Mouse (Mus musculus) G1E-ER4 (cell line): ENCODE results near the gene Gm14190. TPM values are rescaled to one million over a fixed set of nuclear protein-coding genes. Genes with fewer than 3 reads are reported as not detected.
"Not testable (repeated sequence)": the region's sequence is repeated elsewhere in the genome, so short reads cannot be mapped to it uniquely, and the experiment has no call there.

Experiments
- GATA1 ChIP-seq: IDR thresholded peaks from one replicate; pipeline ENCODE4 v1.8.0; 2012; ENCODE audit warnings: low read length, inconsistent platforms
- polyA plus RNA-seq: library from polyadenylated mRNA; stranded (reverse); fragments of >175 nt; gene quantifications from 2 replicates; pipeline ENCODE4 v1.2.3, GENCODE M21; 2012

The Gm14190 gene
- not detected in 2 replicates for polyA plus RNA-seq

- no peak for TF ChIP-seq GATA1
Observed at GRCm38 (mm10) chr11:99690463-99690862, at the start of gene Gm14190. Gene Gm14190, minus strand, starts transcription at chr11:99690740.

- TF ChIP-seq GATA1, result no peak
Observed at GRCm38 (mm10) chr11:99734190-99734589, 43.6 kb upstream of the Gm14190 start, which contains the start of gene Gm14180. Gene Gm14180, minus strand, starts transcription at chr11:99734290.

GRCm38 (mm10) chr11:99724061-99724460 lies 33.5 kb upstream of the Gm14190 start:
- no peak for TF ChIP-seq GATA1

GRCm38 (mm10) chr11:99718759-99719158 lies 28.2 kb upstream of the Gm14190 start:
- no peak for TF ChIP-seq GATA1

GRCm38 (mm10) chr11:99683481-99683880 lies 7.1 kb downstream of the Gm14190 start:
- no peak for TF ChIP-seq GATA1

- no peak for TF ChIP-seq GATA1
Observed at GRCm38 (mm10) chr11:99665860-99666259, 24.7 kb downstream of the Gm14190 start, which contains the start of gene Krtap4-6. Gene Krtap4-6, minus strand, starts transcription at chr11:99665960.

GRCm38 (mm10) chr11:99662802-99663201 lies 27.7 kb downstream of the Gm14190 start:
- no peak for TF ChIP-seq GATA1

- no peak for TF ChIP-seq GATA1
Observed at GRCm38 (mm10) chr11:99659256-99659655, 31.3 kb downstream of the Gm14190 start.

- TF ChIP-seq GATA1, result not testable (repeated sequence)
Observed at GRCm38 (mm10) chr11:99658467-99659010, 32.0 kb downstream of the Gm14190 start, which contains the start of gene Gm11563. Gene Gm11563, minus strand, starts transcription at chr11:99658960.

- no peak for TF ChIP-seq GATA1
Observed at GRCm38 (mm10) chr11:99657051-99657450, 33.5 kb downstream of the Gm14190 start.

- no peak for TF ChIP-seq GATA1
Observed at GRCm38 (mm10) chr11:99650136-99650535, 40.4 kb downstream of the Gm14190 start, which contains the start of gene Gm11555. Gene Gm11555, minus strand, starts transcription at chr11:99650236.

- TF ChIP-seq GATA1, result no peak
Observed at GRCm38 (mm10) chr11:99646444-99646843, 44.1 kb downstream of the Gm14190 start.

GRCm38 (mm10) chr11:99644351-99644750 lies 46.2 kb downstream of the Gm14190 start:
- TF ChIP-seq GATA1, result no peak

- TF ChIP-seq GATA1, result not testable (repeated sequence)
Observed at GRCm38 (mm10) chr11:99643635-99644139, 46.9 kb downstream of the Gm14190 start, which contains the start of gene Krtap4-7. Gene Krtap4-7, minus strand, starts transcription at chr11:99644089.

- no peak for TF ChIP-seq GATA1
Observed at GRCm38 (mm10) chr11:99640926-99641325, 49.6 kb downstream of the Gm14190 start.

Other genes starting within 250 kb of the Gm14190 start
- not detected in 2 replicates for gene Krt23, start 197.6 kb downstream of the Gm14190 start, polyA plus RNA-seq
- not detected in 2 replicates for gene Krt39, start 169.4 kb downstream of the Gm14190 start, polyA plus RNA-seq
- not detected in 2 replicates for gene Krt40, start 147.6 kb downstream of the Gm14190 start, polyA plus RNA-seq
- not detected in 2 replicates for gene Krtap3-3, start 139.9 kb downstream of the Gm14190 start, polyA plus RNA-seq
- gene Krtap3-2, start 133.9 kb downstream of the Gm14190 start, polyA plus RNA-seq, result not detected in 2 replicates
- gene Gm11939, start 131.3 kb downstream of the Gm14190 start, polyA plus RNA-seq, result not detected in 2 replicates
- gene Krtap3-1, start 124.1 kb downstream of the Gm14190 start, polyA plus RNA-seq, result not detected in 2 replicates
- not detected in 2 replicates for gene Krtap1-5, start 109.7 kb downstream of the Gm14190 start, polyA plus RNA-seq
- not detected in 2 replicates for gene Krtap1-4, start 107.1 kb downstream of the Gm14190 start, polyA plus RNA-seq
- gene Krtap1-3, start 99.4 kb downstream of the Gm14190 start, polyA plus RNA-seq, result not detected in 2 replicates
- gene Krtap9-3, start 92.6 kb downstream of the Gm14190 start, polyA plus RNA-seq, result not detected in 2 replicates
- gene Gm11938, start 87.4 kb downstream of the Gm14190 start, polyA plus RNA-seq, result not detected in 2 replicates
- gene Gm11937, start 80.6 kb downstream of the Gm14190 start, polyA plus RNA-seq, result not detected in 2 replicates
- gene Krtap2-4, start 75.9 kb downstream of the Gm14190 start, polyA plus RNA-seq, result not detected in 2 replicates
- gene Gm11562, start 70.3 kb downstream of the Gm14190 start, polyA plus RNA-seq, result not detected in 2 replicates
- gene Krtap4-1, start 62.5 kb downstream of the Gm14190 start, polyA plus RNA-seq, result not detected in 2 replicates
- not detected in 2 replicates for gene Krtap4-2, start 55.7 kb downstream of the Gm14190 start, polyA plus RNA-seq
- gene Krtap4-7, start 46.7 kb downstream of the Gm14190 start, polyA plus RNA-seq, result not detected in 2 replicates
- not detected in 2 replicates for gene Gm11555, start 40.5 kb downstream of the Gm14190 start, polyA plus RNA-seq
- not detected in 2 replicates for gene Gm11563, start 31.8 kb downstream of the Gm14190 start, polyA plus RNA-seq
- gene Krtap4-6, start 24.8 kb downstream of the Gm14190 start, polyA plus RNA-seq, result not detected in 2 replicates
- not detected in 2 replicates for gene Gm14180, start 43.5 kb upstream of the Gm14190 start, polyA plus RNA-seq
- gene Gm11595, start 82.2 kb upstream of the Gm14190 start, polyA plus RNA-seq, result not detected in 2 replicates
- not detected in 2 replicates for gene Krtap4-8, start 90.0 kb upstream of the Gm14190 start, polyA plus RNA-seq
- not detected in 2 replicates for gene Krtap4-9, start 94.5 kb upstream of the Gm14190 start, polyA plus RNA-seq
- gene Gm11596, start 102.7 kb upstream of the Gm14190 start, polyA plus RNA-seq, result not detected in 2 replicates
- not detected in 2 replicates for gene Gm11569, start 108.2 kb upstream of the Gm14190 start, polyA plus RNA-seq
- not detected in 2 replicates for gene Gm11554, start 113.7 kb upstream of the Gm14190 start, polyA plus RNA-seq
- not detected in 2 replicates for gene Krtap4-13, start 119.2 kb upstream of the Gm14190 start, polyA plus RNA-seq
- gene Gm11564, start 124.9 kb upstream of the Gm14190 start, polyA plus RNA-seq, result not detected in 2 replicates
- gene 2300003K06Rik, start 147.3 kb upstream of the Gm14190 start, polyA plus RNA-seq, result not detected in 2 replicates
- not detected in 2 replicates for gene Krtap4-16, start 160.9 kb upstream of the Gm14190 start, polyA plus RNA-seq
- not detected in 2 replicates for gene Gm11568, start 167.2 kb upstream of the Gm14190 start, polyA plus RNA-seq
- not detected in 2 replicates for gene Gm11559, start 173.7 kb upstream of the Gm14190 start, polyA plus RNA-seq
- not detected in 2 replicates for gene Krtap9-1, start 182.6 kb upstream of the Gm14190 start, polyA plus RNA-seq
- gene Gm11567, start 188.4 kb upstream of the Gm14190 start, polyA plus RNA-seq, result not detected in 2 replicates
- gene Krtap31-1, start 217.2 kb upstream of the Gm14190 start, polyA plus RNA-seq, result not detected in 2 replicates
- gene Gm11565, start 224.0 kb upstream of the Gm14190 start, polyA plus RNA-seq, result not detected in 2 replicates
- not detected in 2 replicates for gene Krtap31-2, start 245.6 kb upstream of the Gm14190 start, polyA plus RNA-seq